ENCODE assay signal across 9 mouse cellular contexts in the genomic region with DNA sequence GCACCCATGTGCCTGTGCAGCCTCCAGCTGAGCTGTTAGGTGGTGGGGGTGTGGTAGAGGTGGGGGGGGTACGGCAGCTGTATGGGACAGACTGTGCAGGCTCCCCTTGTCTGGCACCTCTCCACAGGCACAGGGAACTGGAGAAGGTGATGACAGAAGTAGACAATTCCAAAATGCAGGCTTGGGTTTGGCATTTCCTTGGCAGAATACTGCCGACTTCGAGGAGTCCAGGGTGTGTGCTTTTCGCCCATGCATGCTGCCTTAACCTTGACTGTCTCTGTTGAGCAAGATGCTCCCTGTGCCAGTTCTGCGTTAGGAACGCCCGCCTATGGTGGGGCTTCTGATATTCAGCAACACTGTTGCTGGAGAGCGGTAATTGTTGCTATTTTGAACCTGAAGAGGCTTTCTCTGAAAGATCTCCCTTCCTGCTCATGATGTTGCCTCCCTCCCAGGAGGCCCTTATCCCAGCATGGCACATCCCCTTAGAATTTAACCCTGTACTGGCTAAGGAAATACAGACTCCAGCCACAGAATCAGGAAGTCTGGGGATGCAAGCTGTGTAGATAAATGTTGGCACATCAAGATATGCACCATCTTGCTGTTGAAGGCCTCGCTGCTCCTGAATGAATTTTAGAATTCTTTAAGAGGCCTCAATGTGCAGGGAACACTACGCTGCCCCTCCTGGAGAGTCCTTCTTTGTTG. TPM values are rescaled to one million over a fixed set of nuclear protein-coding genes. Genes with fewer than 3 reads are reported as not detected.
DNase-seq lines count a peak whose midpoint lies in the region; ATAC-seq and TF ChIP-seq lines count a peak whose summit lies in the region.
"Had no signal": no experiment of that assay in that cellular context is flagged by ENCODE, and none has a peak within 500 bp of the region (broad histone marks: within the 10 kb centered on the region; RNA-seq: fewer than 3 reads in every experiment).

No protein-coding gene starts in this region.

- no peak for TF ChIP-seq EP300 in lung, postnatal 0 days (IDR thresholded peaks at IDR 0.05)
- TF ChIP-seq EP300 in liver, postnatal 0 days (IDR thresholded peaks at IDR 0.05; ENCODE audit: low read depth), result no peak

- no peak for ATAC-seq in lung, postnatal 0 days
- ATAC-seq in hindbrain, embryonic 14.5 days (ENCODE audit: low FRiP score), result peak; percentile 28; the same call in 1 of the 2 replicates
- ATAC-seq in liver, postnatal 0 days, result no peak

- no peak overlapping the region for H3K4me3 ChIP-seq in lung, postnatal 0 days (ENCODE audit: low read depth, low read length)
- H3K4me3 ChIP-seq in hindbrain, embryonic 14.5 days (replicated peaks; ENCODE audit: low read length), result no peak overlapping the region
- H3K4me3 ChIP-seq in liver, postnatal 0 days (ENCODE audit: low read depth, low read length), result no peak overlapping the region
- H3K4me3 ChIP-seq: heart, adult 2 months had no signal

- WGBS in lung, postnatal 0 days, result 36% methylated on average over 10 of the region's 10 CpGs
- 34% methylated on average over 10 of the region's 10 CpGs for WGBS in hindbrain, embryonic 14.5 days
- WGBS in liver, postnatal 0 days (ENCODE audit: insufficient replicate concordance), result 48% methylated on average over 10 of the region's 10 CpGs

- no peak overlapping the region for H3K27ac ChIP-seq in lung, postnatal 0 days (ENCODE audit: low read length)
- peak overlapping the region; percentile 27 for H3K27ac ChIP-seq in hindbrain, embryonic 14.5 days
- no peak overlapping the region for H3K27ac ChIP-seq in liver, postnatal 0 days (ENCODE audit: low read depth)
- H3K27ac ChIP-seq: heart, adult 2 months had no signal

- TF ChIP-seq CTCF in lung, postnatal 0 days (IDR thresholded peaks at IDR 0.05), result no peak
- no peak for TF ChIP-seq CTCF in liver, postnatal 0 days (IDR thresholded peaks at IDR 0.05; ENCODE audit: low read depth)

- H3K4me1 ChIP-seq in lung, postnatal 0 days (ENCODE audit: insufficient read depth, low read depth, low read length), result no peaks in the 10 kb centered on the region; the same call in 1 of the 2 replicates
- H3K4me1 ChIP-seq in hindbrain, embryonic 14.5 days (replicated peaks; ENCODE audit: control insufficient read depth, insufficient read depth, low read length), result peaks cover 40% of the 10 kb centered on the region
- H3K4me1 ChIP-seq in liver, postnatal 0 days (ENCODE audit: insufficient read depth), result no peaks in the 10 kb centered on the region

- H3K9ac ChIP-seq in lung, postnatal 0 days (replicated peaks; ENCODE audit: low read depth), result no peak overlapping the region
- no peak overlapping the region for H3K9ac ChIP-seq in hindbrain, embryonic 14.5 days
- H3K9ac ChIP-seq in liver, postnatal 0 days (replicated peaks), result no peak overlapping the region

- H3K36me3 ChIP-seq in lung, postnatal 0 days (ENCODE audit: insufficient read depth, low read length), result no peaks in the 10 kb centered on the region
- peaks cover 28% of the 10 kb centered on the region for H3K36me3 ChIP-seq in hindbrain, embryonic 14.5 days (replicated peaks; ENCODE audit: control insufficient read depth, insufficient read depth)
- no peaks in the 10 kb centered on the region for H3K36me3 ChIP-seq in liver, postnatal 0 days (replicated peaks; ENCODE audit: insufficient read depth, low read length)

- peak; percentile 47 to 52 for DNase-seq in cerebellum, postnatal 10 days
- DNase-seq in cerebellum, adult 9-11 months, result no peak
- peak; percentile 14 for DNase-seq in lung, postnatal 0 days (ENCODE audit: low spot score)
- no peak for DNase-seq in lung, postnatal 4 days
- DNase-seq in hindbrain, embryonic 14.5 days (ENCODE audit: low spot score), result no peak
- peak; percentile 35 for DNase-seq in right cerebral cortex, postnatal 4 days
- no peak for DNase-seq in liver, postnatal 0 days
- no peak for DNase-seq in cerebellum, adult 11 months

- no peak overlapping the region for H3K4me2 ChIP-seq in lung, postnatal 0 days (replicated peaks; ENCODE audit: low read depth, low read length)
- 0 out of 2 replicates have a peak overlapping the region, but pooled peaks have one; percentile 2 for H3K4me2 ChIP-seq in hindbrain, embryonic 14.5 days (replicated peaks)
- H3K4me2 ChIP-seq in liver, postnatal 0 days (ENCODE audit: low read depth, low read length), result no peak overlapping the region

- H3K9me3 ChIP-seq in lung, postnatal 0 days (ENCODE audit: low read length), result no peaks in the 10 kb centered on the region
- no peaks in the 10 kb centered on the region for H3K9me3 ChIP-seq in hindbrain, embryonic 14.5 days (ENCODE audit: control insufficient read depth, low read length)
- H3K9me3 ChIP-seq in liver, postnatal 0 days (ENCODE audit: low read length), result no peaks in the 10 kb centered on the region

- no peaks in the 10 kb centered on the region for H3K27me3 ChIP-seq in lung, postnatal 0 days (replicated peaks; ENCODE audit: insufficient read depth, low read length)
- no peaks in the 10 kb centered on the region for H3K27me3 ChIP-seq in hindbrain, embryonic 14.5 days (ENCODE audit: control insufficient read depth, insufficient read depth, low read length)
- no peaks in the 10 kb centered on the region for H3K27me3 ChIP-seq in liver, postnatal 0 days (ENCODE audit: insufficient read depth, low read length)

RNA-seq across cellular contexts. Expression of a gene that starts 26.9 kb away (rescaled TPM):
- polyA plus RNA-seq in lung, postnatal 0 days (2015; fragmentation: Nextera tagmentation; extraction: Ambion mirVana), result 1.4 and 1.6 TPM in 2 replicates
- 202 and 220 TPM in 2 replicates for polyA plus RNA-seq in hindbrain, embryonic 14.5 days (2014; fragmentation: Nextera tagmentation; extraction: Ambion mirVana)
- 0.05 TPM in 1 of 2 replicates, not detected in the other for polyA plus RNA-seq in liver, postnatal 0 days (2015; fragmentation: Nextera tagmentation; extraction: Ambion mirVana)

Comparison
In these comparisons a context has a peak if more than half of its experiments do, and no peak if none do; other contexts are left out.
1. DNase-seq: peak in cerebellum, postnatal 10 days (2 of 2), lung, postnatal 0 days (single experiment) and right cerebral cortex, postnatal 4 days (single experiment); none in cerebellum, adult 9-11 months (single experiment), lung, postnatal 4 days (0 of 2), hindbrain, embryonic 14.5 days (single experiment), liver, postnatal 0 days (single experiment) and cerebellum, adult 11 months (single experiment).
2. RNA of a gene that starts 26.9 kb away (polyA plus RNA-seq): 202 to 220 TPM in hindbrain, embryonic 14.5 days; 1.4 to 1.6 TPM in lung, postnatal 0 days and 0.05 TPM in liver, postnatal 0 days; every median in the first group is over 10 times any median in the second.